Mouse (Mus musculus) layer of hippocampus, adult 2 months (tissue): ENCODE measurements around the gene 4930426L09Rik. TPM values are rescaled to one million over a fixed set of nuclear protein-coding genes. Genes with fewer than 3 reads are reported as not detected.
A peak's percentile ranks its signal among the peaks of the same experiment; 100 is the strongest.

Experiments
- DNase-seq, 2 experiments: peaks; one replicate each; pipeline ENCODE4 v3.0.0; 2022; ENCODE audit warnings: low spot score in 2 of 2
- H3K27ac ChIP-seq: fragments of 200-600 bp; 2 replicates; pipeline ENCODE4 v1.8.1; 2022
- H3K4me3 ChIP-seq: fragments of 200-600 bp; 2 replicates; pipeline ENCODE4 v1.8.1; 2022; ENCODE audit warnings: mild to moderate bottlenecking
- CTCF ChIP-seq: fragments of 200-600 bp; conservative IDR thresholded peaks from 2 replicates; pipeline ENCODE4 v1.8.1; 2022; ENCODE audit warnings: antibody characterized with exemption, mild to moderate bottlenecking, moderate library complexity
- long read RNA-seq, 2 experiments: library from polyadenylated mRNA; stranded (forward); transcript quantifications; one replicate each; pipeline ENCODE4 v2.0.0; 2021; ENCODE audit warnings: borderline mapping rate in 2 of 2
- total RNA-seq, 2 experiments: library from RNA; stranded (reverse); gene quantifications; 2 replicates each; pipeline ENCODE4 v1.2.3; 2021

The 4930426L09Rik gene
- total RNA-seq, result 1 to 10 TPM in 1 of 2 experiments, under 1 TPM in 1; 0.88 to 1.2 TPM
- long read RNA-seq, experiment 1, result 0 reads
- long read RNA-seq, experiment 2, result 0 reads

GRCm38 (mm10) chr2:18998054-18998478 lies at the start of gene 4930426L09Rik, which contains the start of gene Pip4k2a:
Gene 4930426L09Rik, plus strand, starts transcription at chr2:18998343.
Gene Pip4k2a, minus strand, starts transcription at chr2:18998126.
- Histone ChIP-seq H3K27ac (peak within 1 kb of the TSS; percentile 97), H3K4me3 (peak within 1 kb of the TSS; percentile 87)
- peak; percentile 60 for TF ChIP-seq CTCF
- peak; percentile 93 to 94 for DNase-seq

- Histone ChIP-seq H3K27ac (no peak overlapping the region), H3K4me3 (no peak overlapping the region)
- no peak for DNase-seq
- no peak for TF ChIP-seq CTCF
Measured at GRCm38 (mm10) chr2:18948741-18949140, 49.4 kb upstream of the 4930426L09Rik start.

GRCm38 (mm10) chr2:18950758-18951157 lies 47.4 kb upstream of the 4930426L09Rik start:
- H3K4me3 ChIP-seq, result no peak overlapping the region
- no peak for TF ChIP-seq CTCF
- no peak for DNase-seq
- H3K27ac ChIP-seq, result no peak overlapping the region

GRCm38 (mm10) chr2:18952102-18952673 lies 46.0 kb upstream of the 4930426L09Rik start:
- DNase-seq, result no peak
- no peak for TF ChIP-seq CTCF
- Histone ChIP-seq H3K4me3 (no peak overlapping the region), H3K27ac (no peak overlapping the region)

GRCm38 (mm10) chr2:18954422-18954821 lies 43.7 kb upstream of the 4930426L09Rik start:
- TF ChIP-seq CTCF, result no peak
- no peak overlapping the region for H3K4me3 ChIP-seq
- H3K27ac ChIP-seq, result no peak overlapping the region
- DNase-seq, result no peak

- TF ChIP-seq CTCF, result no peak
Measured at GRCm38 (mm10) chr2:18955022-18955421, 43.1 kb upstream of the 4930426L09Rik start.

GRCm38 (mm10) chr2:18955671-18956070 lies 42.5 kb upstream of the 4930426L09Rik start:
- no peak overlapping the region for H3K27ac ChIP-seq
- no peak overlapping the region for H3K4me3 ChIP-seq
- DNase-seq, result no peak
- no peak for TF ChIP-seq CTCF

More at GRCm38 (mm10) chr2:18955022-18955421, 43.1 kb upstream of the 4930426L09Rik start:
- DNase-seq, result no peak
- no peak overlapping the region for H3K27ac ChIP-seq
- no peak overlapping the region for H3K4me3 ChIP-seq

- TF ChIP-seq CTCF, result no peak
- Histone ChIP-seq H3K4me3 (no peak overlapping the region), H3K27ac (no peak overlapping the region)
- no peak for DNase-seq
Measured at GRCm38 (mm10) chr2:18956424-18956823, 41.7 kb upstream of the 4930426L09Rik start.

GRCm38 (mm10) chr2:18956945-18957344 lies 41.2 kb upstream of the 4930426L09Rik start:
- no peak for DNase-seq
- no peak for TF ChIP-seq CTCF
- Histone ChIP-seq H3K27ac (no peak overlapping the region), H3K4me3 (no peak overlapping the region)

- DNase-seq, result no peak
- Histone ChIP-seq H3K27ac (no peak overlapping the region), H3K4me3 (no peak overlapping the region)
- TF ChIP-seq CTCF, result no peak
Measured at GRCm38 (mm10) chr2:18957459-18957858, 40.7 kb upstream of the 4930426L09Rik start.

GRCm38 (mm10) chr2:18958044-18958443 lies 40.1 kb upstream of the 4930426L09Rik start:
- no peak overlapping the region for H3K27ac ChIP-seq
- H3K4me3 ChIP-seq, result no peak overlapping the region; the same call in 1 of the 2 replicates
- no peak for TF ChIP-seq CTCF
- DNase-seq, result no peak

- TF ChIP-seq CTCF, result no peak
- H3K4me3 ChIP-seq, result no peak overlapping the region
- no peak overlapping the region for H3K27ac ChIP-seq
- DNase-seq, result no peak
Measured at GRCm38 (mm10) chr2:18958501-18958900, 39.6 kb upstream of the 4930426L09Rik start.

- no peak overlapping the region for H3K27ac ChIP-seq
- H3K4me3 ChIP-seq, result no peak overlapping the region
- TF ChIP-seq CTCF, result no peak
- DNase-seq, result no peak
Measured at GRCm38 (mm10) chr2:18959008-18959407, 39.1 kb upstream of the 4930426L09Rik start.

- no peak for DNase-seq
- TF ChIP-seq CTCF, result no peak
Measured at GRCm38 (mm10) chr2:18959558-18959957, 38.6 kb upstream of the 4930426L09Rik start.

More at GRCm38 (mm10) chr2:18959558-18959957, 38.6 kb upstream of the 4930426L09Rik start:
- Histone ChIP-seq H3K4me3 (no peak overlapping the region), H3K27ac (no peak overlapping the region)
